Mouse (Mus musculus): ENCODE data around the gene Oxtr. TPM values are rescaled to one million over a fixed set of nuclear protein-coding genes. Genes with fewer than 3 reads are reported as not detected.
A peak's percentile ranks its signal among the peaks of the same experiment; 100 is the strongest.

Oxtr gene
- 0.71 and 0.79 TPM in 2 replicates for polyA plus RNA-seq (2012; ENCODE audit: insufficient read depth, insufficient read length, missing spikeins)

- Histone ChIP-seq H3K4me1 (ENCODE audit: control insufficient read depth, insufficient read depth, insufficient read length, low read length) (peaks cover 7% of the 10 kb centered on the region; the same call in 1 of the 2 replicates), H3K4me3 (ENCODE audit: insufficient read depth, low read depth, low read length) (peak within 1 kb of the TSS; percentile 20), H3K27ac (replicated peaks; ENCODE audit: low read depth, low read length) (no peak within 1 kb of the TSS)
Measured at GRCm38 (mm10) chr6:112489910-112490559, at the start of gene Oxtr. TSS of gene Oxtr (minus strand) at chr6:112489943.

- H3K4me3 ChIP-seq (ENCODE audit: insufficient read depth, low read depth, low read length), result no peak overlapping the region
- no peak overlapping the region for H3K27ac ChIP-seq (replicated peaks; ENCODE audit: low read depth, low read length)
- H3K4me1 ChIP-seq (ENCODE audit: control insufficient read depth, insufficient read depth, insufficient read length, low read length), result no peaks in the 10 kb centered on the region
Measured at GRCm38 (mm10) chr6:112525434-112525833, 35.7 kb upstream of the Oxtr start.

GRCm38 (mm10) chr6:112524459-112524858 is 34.7 kb upstream of the Oxtr start:
- H3K4me3 ChIP-seq (ENCODE audit: insufficient read depth, low read depth, low read length), result no peak overlapping the region
- no peak overlapping the region for H3K27ac ChIP-seq (replicated peaks; ENCODE audit: low read depth, low read length)
- no peaks in the 10 kb centered on the region for H3K4me1 ChIP-seq (ENCODE audit: control insufficient read depth, insufficient read depth, insufficient read length, low read length)

GRCm38 (mm10) chr6:112517991-112518390 is 28.2 kb upstream of the Oxtr start:
- Histone ChIP-seq H3K4me1 (ENCODE audit: control insufficient read depth, insufficient read depth, insufficient read length, low read length) (no peaks in the 10 kb centered on the region), H3K4me3 (ENCODE audit: insufficient read depth, low read depth, low read length) (no peak overlapping the region)

GRCm38 (mm10) chr6:112517572-112517971 is 27.8 kb upstream of the Oxtr start:
- Histone ChIP-seq H3K27ac (replicated peaks; ENCODE audit: low read depth, low read length) (no peak overlapping the region), H3K4me3 (ENCODE audit: insufficient read depth, low read depth, low read length) (no peak overlapping the region), H3K4me1 (ENCODE audit: control insufficient read depth, insufficient read depth, insufficient read length, low read length) (no peaks in the 10 kb centered on the region)

More at GRCm38 (mm10) chr6:112517991-112518390, 28.2 kb upstream of the Oxtr start:
- no peak overlapping the region for H3K27ac ChIP-seq (replicated peaks; ENCODE audit: low read depth, low read length)

GRCm38 (mm10) chr6:112516496-112516895 is 26.8 kb upstream of the Oxtr start:
- Histone ChIP-seq H3K4me3 (ENCODE audit: insufficient read depth, low read depth, low read length) (no peak overlapping the region), H3K4me1 (ENCODE audit: control insufficient read depth, insufficient read depth, insufficient read length, low read length) (no peaks in the 10 kb centered on the region), H3K27ac (replicated peaks; ENCODE audit: low read depth, low read length) (no peak overlapping the region)

- Histone ChIP-seq H3K4me3 (ENCODE audit: insufficient read depth, low read depth, low read length) (no peak overlapping the region), H3K4me1 (ENCODE audit: control insufficient read depth, insufficient read depth, insufficient read length, low read length) (no peaks in the 10 kb centered on the region), H3K27ac (replicated peaks; ENCODE audit: low read depth, low read length) (no peak overlapping the region)
Measured at GRCm38 (mm10) chr6:112514591-112514990, 24.8 kb upstream of the Oxtr start.

- Histone ChIP-seq H3K4me1 (ENCODE audit: control insufficient read depth, insufficient read depth, insufficient read length, low read length) (no peaks in the 10 kb centered on the region), H3K27ac (replicated peaks; ENCODE audit: low read depth, low read length) (no peak overlapping the region), H3K4me3 (ENCODE audit: insufficient read depth, low read depth, low read length) (no peak overlapping the region)
Measured at GRCm38 (mm10) chr6:112510346-112510745, 20.6 kb upstream of the Oxtr start.

GRCm38 (mm10) chr6:112509590-112510131 is 19.9 kb upstream of the Oxtr start:
- no peaks in the 10 kb centered on the region for H3K4me1 ChIP-seq (ENCODE audit: control insufficient read depth, insufficient read depth, insufficient read length, low read length)
- H3K27ac ChIP-seq (replicated peaks; ENCODE audit: low read depth, low read length), result no peak overlapping the region
- no peak overlapping the region for H3K4me3 ChIP-seq (ENCODE audit: insufficient read depth, low read depth, low read length)

GRCm38 (mm10) chr6:112507617-112508016 is 17.9 kb upstream of the Oxtr start:
- Histone ChIP-seq H3K27ac (replicated peaks; ENCODE audit: low read depth, low read length) (no peak overlapping the region), H3K4me3 (ENCODE audit: insufficient read depth, low read depth, low read length) (no peak overlapping the region), H3K4me1 (ENCODE audit: control insufficient read depth, insufficient read depth, insufficient read length, low read length) (no peaks in the 10 kb centered on the region)

- H3K4me1 ChIP-seq (ENCODE audit: control insufficient read depth, insufficient read depth, insufficient read length, low read length), result peaks cover 4% of the 10 kb centered on the region; the same call in 1 of the 2 replicates
- H3K27ac ChIP-seq (replicated peaks; ENCODE audit: low read depth, low read length), result no peak overlapping the region
- H3K4me3 ChIP-seq (ENCODE audit: insufficient read depth, low read depth, low read length), result no peak overlapping the region
Measured at GRCm38 (mm10) chr6:112501156-112501555, 11.4 kb upstream of the Oxtr start.

- H3K4me1 ChIP-seq (ENCODE audit: control insufficient read depth, insufficient read depth, insufficient read length, low read length), result peaks cover 5% of the 10 kb centered on the region; the same call in 1 of the 2 replicates
- no peak overlapping the region for H3K27ac ChIP-seq (replicated peaks; ENCODE audit: low read depth, low read length)
Measured at GRCm38 (mm10) chr6:112499456-112499855, 9.7 kb upstream of the Oxtr start.

GRCm38 (mm10) chr6:112498716-112499115 is 9.0 kb upstream of the Oxtr start:
- peaks cover 6% of the 10 kb centered on the region; the same call in 1 of the 2 replicates for H3K4me1 ChIP-seq (ENCODE audit: control insufficient read depth, insufficient read depth, insufficient read length, low read length)
- no peak overlapping the region for H3K4me3 ChIP-seq (ENCODE audit: insufficient read depth, low read depth, low read length)
- no peak overlapping the region for H3K27ac ChIP-seq (replicated peaks; ENCODE audit: low read depth, low read length)

More at GRCm38 (mm10) chr6:112499456-112499855, 9.7 kb upstream of the Oxtr start:
- no peak overlapping the region for H3K4me3 ChIP-seq (ENCODE audit: insufficient read depth, low read depth, low read length)

GRCm38 (mm10) chr6:112497456-112497855 is 7.7 kb upstream of the Oxtr start:
- Histone ChIP-seq H3K27ac (replicated peaks; ENCODE audit: low read depth, low read length) (no peak overlapping the region), H3K4me1 (ENCODE audit: control insufficient read depth, insufficient read depth, insufficient read length, low read length) (peaks cover 6% of the 10 kb centered on the region; the same call in 1 of the 2 replicates), H3K4me3 (ENCODE audit: insufficient read depth, low read depth, low read length) (no peak overlapping the region)

GRCm38 (mm10) chr6:112496291-112497060 is 6.7 kb upstream of the Oxtr start:
- Histone ChIP-seq H3K27ac (replicated peaks; ENCODE audit: low read depth, low read length) (no peak overlapping the region), H3K4me3 (ENCODE audit: insufficient read depth, low read depth, low read length) (no peak overlapping the region), H3K4me1 (ENCODE audit: control insufficient read depth, insufficient read depth, insufficient read length, low read length) (peaks cover 6% of the 10 kb centered on the region; the same call in 1 of the 2 replicates)

All from brown adipose tissue, adult 24 weeks (tissue).